Comparison of ENCODE assay signal across 8 mouse cellular contexts in the genomic region with DNA sequence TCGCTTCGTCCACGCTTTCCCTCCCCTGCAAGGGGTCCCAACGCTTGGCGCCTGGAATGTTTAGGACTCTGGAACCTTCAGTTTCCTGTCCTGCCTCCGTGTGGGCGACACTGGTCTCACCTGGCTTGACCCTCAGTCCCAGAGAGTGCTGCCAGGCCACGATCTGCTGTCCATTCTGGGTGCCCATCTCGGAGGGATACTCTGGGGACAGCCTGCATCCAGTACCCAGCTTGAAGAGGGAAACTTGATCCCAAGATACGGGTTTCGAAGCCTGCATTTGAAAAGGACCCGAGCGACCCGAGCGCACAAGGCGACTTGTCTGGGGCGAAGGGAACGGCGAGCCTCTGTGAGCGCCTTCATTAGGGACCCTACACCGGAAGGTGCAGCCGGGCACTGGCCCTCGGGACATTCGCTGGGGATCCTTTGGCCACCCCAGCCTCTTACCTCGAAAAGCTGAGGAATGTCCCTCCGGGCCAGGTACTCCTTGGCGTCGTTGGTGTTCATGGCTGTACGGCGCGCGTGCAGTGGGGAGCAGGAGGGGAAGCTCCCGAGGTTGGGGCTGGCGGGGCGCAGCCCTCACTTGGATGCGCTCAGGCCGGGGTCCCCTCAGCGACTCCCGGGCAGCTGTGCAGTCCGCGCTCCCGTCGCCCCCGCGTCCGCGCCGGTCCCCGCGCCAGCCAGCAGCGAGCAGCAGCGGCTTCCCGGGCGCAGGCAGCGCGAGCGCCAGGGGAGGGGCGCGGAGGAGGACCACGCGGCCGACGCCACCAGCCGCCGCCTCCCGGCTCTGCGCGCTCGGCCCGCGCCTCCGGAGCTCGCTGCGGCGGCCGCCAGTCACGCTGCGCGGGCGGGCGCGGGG. TPM values are rescaled to one million over a fixed set of nuclear protein-coding genes. Genes with fewer than 3 reads are reported as not detected.
DNase-seq lines count a peak whose midpoint lies in the region; ATAC-seq and TF ChIP-seq lines count a peak whose summit lies in the region.

No protein-coding gene starts in this region.

- TF ChIP-seq CTCF in kidney, adult 2 months (conservative IDR thresholded peaks at IDR 0.05; ENCODE audit: insufficient read depth, insufficient read length, low read depth, low read length), result no peak

- no peak overlapping the region for H3K9ac ChIP-seq in liver, embryonic 13.5 days

- H3K4me2 ChIP-seq in liver, embryonic 13.5 days, result peak overlapping the region; percentile 59

- no peak overlapping the region for H3K27ac ChIP-seq in kidney, adult 2 months (ENCODE audit: insufficient read depth, low read depth, low read length)
- no peak overlapping the region for H3K27ac ChIP-seq in brown adipose tissue, adult 24 weeks (replicated peaks; ENCODE audit: low read depth, low read length)
- no peak overlapping the region for H3K27ac ChIP-seq in liver, embryonic 13.5 days

- H3K36me3 ChIP-seq in kidney, adult 2 months (ENCODE audit: control insufficient read depth, insufficient read depth, low read length), result no peaks in the 10 kb centered on the region
- no peaks in the 10 kb centered on the region for H3K36me3 ChIP-seq in liver, embryonic 13.5 days

- H3K4me1 ChIP-seq in kidney, adult 2 months (ENCODE audit: control insufficient read depth, insufficient read depth, low read length), result no peaks in the 10 kb centered on the region
- no peaks in the 10 kb centered on the region for H3K4me1 ChIP-seq in brown adipose tissue, adult 24 weeks (ENCODE audit: control insufficient read depth, insufficient read depth, insufficient read length, low read length)
- H3K4me1 ChIP-seq in liver, embryonic 13.5 days (replicated peaks), result peaks cover 5% of the 10 kb centered on the region

- no peak for DNase-seq in kidney, adult 2 months
- DNase-seq in kidney, adult 11 months, result no peak
- peak; percentile 42 to 64 for DNase-seq in frontal cortex, postnatal 10 days (ENCODE audit: low spot score in 2 of 2)
- peak; percentile 73 for DNase-seq in kidney, postnatal 10 days
- DNase-seq in liver, embryonic 13.5 days, result no peak
- peak; percentile 55 for DNase-seq in retina, embryonic 14.5 days (ENCODE audit: low spot score)
- no peak for DNase-seq in thymus, adult 18-20 months

- H3K27me3 ChIP-seq in kidney, adult 2 months (replicated peaks; ENCODE audit: control insufficient read depth, insufficient read depth, low read length), result no peaks in the 10 kb centered on the region; the same call in 1 of the 2 replicates
- peaks cover 70% of the 10 kb centered on the region for H3K27me3 ChIP-seq in liver, embryonic 13.5 days

- under 1% methylated on average over 81 of the region's 82 CpGs for WGBS in kidney, adult 2 months
- 2% methylated on average over 67 of the region's 82 CpGs for WGBS in liver, embryonic 13.5 days (ENCODE audit: insufficient replicate concordance)

- no peaks in the 10 kb centered on the region for H3K9me3 ChIP-seq in liver, embryonic 13.5 days (replicated peaks)

- peak overlapping the region; percentile 39 for H3K4me3 ChIP-seq in kidney, adult 2 months (ENCODE audit: insufficient read depth, low read depth, low read length)
- H3K4me3 ChIP-seq in brown adipose tissue, adult 24 weeks (ENCODE audit: insufficient read depth, low read depth, low read length), result peak overlapping the region; percentile 10; the same call in 1 of the 2 replicates
- peak overlapping the region; percentile 43 for H3K4me3 ChIP-seq in liver, embryonic 13.5 days (replicated peaks)

- TF ChIP-seq POLR2A in kidney, adult 2 months (IDR thresholded peaks at IDR 0.05; ENCODE audit: low read depth, low read length), result no peak

- ATAC-seq in liver, embryonic 13.5 days (ENCODE audit: low read depth), result no peak

RNA-seq across cellular contexts. Expression of gene Ak5, which starts 0.6 kb away (rescaled TPM):
- polyA plus RNA-seq in kidney, adult 2 months (2012; rRNA removed), result 2.0 and 3.3 TPM in 2 replicates
- 0.44 TPM in 1 of 2 replicates, not detected in the other for polyA plus RNA-seq in brown adipose tissue, adult 24 weeks (2012; ENCODE audit: insufficient read depth, insufficient read length, missing spikeins)
- polyA plus RNA-seq in liver, embryonic 13.5 days (2015; fragmentation: Nextera tagmentation; extraction: Ambion mirVana), result 0.30 and 0.36 TPM in 2 replicates

RNA-seq across cellular contexts. Expression of gene Pigk, which starts 46.3 kb away (rescaled TPM):
- 13.4 and 14.9 TPM in 2 replicates for polyA plus RNA-seq in kidney, adult 2 months (2012; rRNA removed)
- polyA plus RNA-seq in brown adipose tissue, adult 24 weeks (2012; ENCODE audit: insufficient read depth, insufficient read length, missing spikeins), result 24.1 and 30.3 TPM in 2 replicates
- 24.2 and 24.9 TPM in 2 replicates for polyA plus RNA-seq in liver, embryonic 13.5 days (2015; fragmentation: Nextera tagmentation; extraction: Ambion mirVana)

Comparison
In these comparisons a context has a peak if more than half of its experiments do, and no peak if none do; other contexts are left out.
1. DNase-seq: peak in frontal cortex, postnatal 10 days (2 of 2), kidney, postnatal 10 days (single experiment) and retina, embryonic 14.5 days (single experiment); none in kidney, adult 2 months (single experiment), kidney, adult 11 months (single experiment), liver, embryonic 13.5 days (single experiment) and thymus, adult 18-20 months (0 of 2).
2. Peak in every context shown above with its lines, with median percentiles within 50 percentile points of each other: H3K4me3 ChIP-seq.